Mouse (Mus musculus): ENCODE measurements around the gene Smarcd1. TPM values are rescaled to one million over a fixed set of nuclear protein-coding genes. Genes with fewer than 3 reads are reported as not detected.

The Smarcd1 gene
- polyA plus RNA-seq, 2 experiments from 2014 or later: 10.0 to 14.8 TPM

GRCm38 (mm10) chr15:99684156-99684555 lies 17.8 kb upstream of the Smarcd1 start:
- no peak for ATAC-seq

- ATAC-seq: no peak
Measured at GRCm38 (mm10) chr15:99688712-99689111, 13.2 kb upstream of the Smarcd1 start.

GRCm38 (mm10) chr15:99690924-99691323 lies 11.0 kb upstream of the Smarcd1 start:
- ATAC-seq: no peak

- ATAC-seq: no peak
Measured at GRCm38 (mm10) chr15:99691976-99692375, 10.0 kb upstream of the Smarcd1 start.

GRCm38 (mm10) chr15:99697309-99697708 lies 4.6 kb upstream of the Smarcd1 start:
- ATAC-seq: no peak

- ATAC-seq: no peak
Measured at GRCm38 (mm10) chr15:99698533-99699085, 3.3 kb upstream of the Smarcd1 start.

GRCm38 (mm10) chr15:99699715-99700114 lies 2.2 kb upstream of the Smarcd1 start:
- ATAC-seq: no peak

- ATAC-seq: no peak
Measured at GRCm38 (mm10) chr15:99700219-99701106, 1.5 kb upstream of the Smarcd1 start.

- ATAC-seq: peak; percentile 11
Measured at GRCm38 (mm10) chr15:99701640-99701998, 310 bp upstream of the Smarcd1 start.

GRCm38 (mm10) chr15:99703104-99703503 lies 1.2 kb downstream of the Smarcd1 start:
- no peak for ATAC-seq

- ATAC-seq: no peak
Measured at GRCm38 (mm10) chr15:99703676-99704040, 1.7 kb downstream of the Smarcd1 start.

GRCm38 (mm10) chr15:99704041-99704681 lies 2.2 kb downstream of the Smarcd1 start:
- ATAC-seq: no peak

GRCm38 (mm10) chr15:99704881-99705280 lies 3.0 kb downstream of the Smarcd1 start:
- no peak for ATAC-seq

- peak; percentile 21 for ATAC-seq
Measured at GRCm38 (mm10) chr15:99705440-99706048, 3.6 kb downstream of the Smarcd1 start, which contains the start of gene Gm17349. Gene Gm17349 (minus strand): TSS chr15:99705490.

- ATAC-seq: no peak
Measured at GRCm38 (mm10) chr15:99708176-99708575, 6.2 kb downstream of the Smarcd1 start.

- no peak for ATAC-seq
Measured at GRCm38 (mm10) chr15:99710221-99711190, 8.6 kb downstream of the Smarcd1 start.

- no peak for ATAC-seq
Measured at GRCm38 (mm10) chr15:99711491-99711890, 9.6 kb downstream of the Smarcd1 start.

- no peak for ATAC-seq
Measured at GRCm38 (mm10) chr15:99712666-99713559, 11.0 kb downstream of the Smarcd1 start.

- ATAC-seq: no peak
Measured at GRCm38 (mm10) chr15:99713569-99713968, 11.6 kb downstream of the Smarcd1 start.

- ATAC-seq: no peak
Measured at GRCm38 (mm10) chr15:99714206-99714605, 12.3 kb downstream of the Smarcd1 start.

GRCm38 (mm10) chr15:99714858-99715257 lies 12.9 kb downstream of the Smarcd1 start:
- peak; percentile 81 for ATAC-seq

Measured in CD4-positive, CD25-positive, alpha-beta regulatory T cell, adult 4 months (primary cell).